Mouse (Mus musculus) frontal cortex, postnatal 14 days (tissue): ENCODE data around the gene Fasl.

Experiments used
- DNase-seq, 2 experiments: peaks; one replicate each; pipeline ENCODE4 v3.0.0; 2022; ENCODE audit warnings: low spot score in 2 of 2

Gene Fasl

GRCm38 (mm10) chr1:161788339-161788738, at the start of gene Fasl:
Gene Fasl (minus strand): TSS chr1:161788495.
- no peak for DNase-seq

DNA sequence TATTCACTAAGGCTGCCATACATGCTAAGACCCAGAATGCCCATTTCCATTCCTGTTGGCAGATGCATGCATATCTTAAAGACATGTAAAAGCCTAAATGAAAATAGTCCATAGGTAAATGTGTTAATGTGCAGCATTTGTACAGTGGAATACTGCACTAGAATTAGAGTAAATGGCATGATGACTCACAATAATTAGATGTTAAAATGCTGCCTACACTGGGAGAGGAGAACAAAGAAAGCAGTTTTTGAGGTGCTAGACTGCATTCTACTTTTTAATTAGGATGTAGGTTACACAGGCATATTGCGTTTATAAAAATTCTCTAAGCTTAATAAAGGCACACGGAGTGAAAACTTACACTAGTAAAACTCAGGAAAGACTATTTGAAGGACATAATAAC, 38.4 kb upstream of the Fasl start:
- no peak for DNase-seq

- DNase-seq = no peak
These were observed 21.1 kb upstream of the Fasl start for GRCm38 (mm10) chr1:161809428-161809827.

DNA sequence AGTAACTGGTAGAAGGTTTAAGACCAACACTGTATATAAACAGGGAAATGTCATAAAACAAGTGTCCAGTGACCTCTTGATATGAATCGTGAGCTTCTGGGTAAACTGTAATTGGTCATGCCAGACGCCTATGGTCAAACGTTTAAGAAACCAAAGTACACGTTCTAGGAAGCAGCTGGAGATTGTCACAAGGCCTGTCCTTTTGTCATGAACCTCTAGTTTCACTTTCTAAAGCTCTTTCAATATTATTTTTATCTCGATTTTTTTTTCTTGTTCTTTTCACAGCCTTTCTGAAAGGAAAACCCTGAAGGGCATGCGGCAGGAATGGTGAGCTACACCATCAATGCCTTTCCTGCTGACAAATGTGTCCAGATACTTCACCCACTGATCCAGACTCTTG, 20.7 kb upstream of the Fasl start:
- DNase-seq = no peak

DNA sequence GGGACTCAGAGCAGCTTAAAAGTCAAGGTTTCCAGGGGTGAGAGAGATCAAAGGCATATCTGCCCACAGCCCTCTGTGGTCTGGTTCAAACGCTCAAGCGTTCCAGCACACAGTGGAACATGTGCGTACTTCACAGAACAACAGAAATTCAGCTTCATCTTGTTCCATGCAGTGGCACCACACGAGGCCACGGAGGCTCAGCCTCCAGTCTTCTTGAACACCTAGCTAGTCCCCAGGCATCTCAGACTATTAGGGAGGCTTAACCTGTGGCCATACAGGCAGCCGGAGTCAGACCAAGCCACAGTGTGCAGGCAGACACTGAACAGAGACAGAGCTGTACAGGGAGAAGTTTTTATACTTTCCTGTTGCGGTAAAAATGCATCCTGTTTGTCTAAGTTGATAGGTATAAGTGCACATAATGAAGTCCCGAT, 16.3 kb upstream of the Fasl start:
- DNase-seq = no peak

DNA sequence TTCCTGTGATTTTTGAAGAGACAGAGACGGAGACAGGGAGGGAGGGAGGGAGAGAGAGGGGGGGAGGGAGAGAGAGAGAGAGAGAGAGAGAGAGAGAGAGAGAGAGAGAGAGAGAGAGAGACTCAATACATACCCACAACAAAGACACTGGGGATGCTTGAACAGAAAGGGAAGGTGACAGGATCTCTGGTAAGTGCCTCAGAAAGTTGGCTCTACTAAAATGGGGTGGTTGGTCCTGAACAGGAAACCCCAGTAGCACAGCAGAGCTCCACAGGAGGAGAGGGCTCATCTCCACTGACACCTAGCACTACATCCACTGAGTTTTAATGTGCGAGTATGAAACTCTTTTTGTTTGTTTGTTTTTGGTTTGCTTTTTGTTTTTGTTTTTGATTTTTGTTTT, 13.0 kb upstream of the Fasl start:
- DNase-seq = no peak

- no peak for DNase-seq
These were observed 12.0 kb upstream of the Fasl start for GRCm38 (mm10) chr1:161800256-161800655.

- no peak for DNase-seq
These were observed 11.5 kb upstream of the Fasl start for GRCm38 (mm10) chr1:161799791-161800190.

- no peak for DNase-seq
These were observed 10.6 kb upstream of the Fasl start for GRCm38 (mm10) chr1:161798866-161799265.

GRCm38 (mm10) chr1:161794447-161795211, 6.3 kb upstream of the Fasl start:
- no peak for DNase-seq

DNA sequence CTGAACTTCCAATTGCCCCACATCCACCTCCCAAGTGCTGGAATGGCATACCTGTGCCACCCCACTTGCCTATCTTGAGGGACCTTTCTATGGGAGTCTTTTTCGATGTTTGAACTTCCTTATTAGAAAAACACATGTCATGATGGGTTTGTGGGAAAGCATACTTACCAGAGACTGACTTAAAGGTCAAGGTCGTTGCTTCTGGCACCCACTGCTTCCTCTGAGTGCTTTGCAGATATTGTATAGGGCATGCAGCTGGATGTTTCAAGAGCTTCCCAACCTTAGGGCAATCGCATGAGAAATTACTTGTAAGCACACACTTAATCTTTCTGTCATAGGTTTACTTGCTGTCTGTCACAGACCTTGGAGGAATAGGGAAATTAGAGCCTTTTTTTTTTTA, 5.0 kb upstream of the Fasl start:
- no peak for DNase-seq

GRCm38 (mm10) chr1:161792687-161792969, 4.3 kb upstream of the Fasl start:
- DNase-seq = no peak

GRCm38 (mm10) chr1:161791854-161792686, 3.8 kb upstream of the Fasl start:
- no peak for DNase-seq

DNA sequence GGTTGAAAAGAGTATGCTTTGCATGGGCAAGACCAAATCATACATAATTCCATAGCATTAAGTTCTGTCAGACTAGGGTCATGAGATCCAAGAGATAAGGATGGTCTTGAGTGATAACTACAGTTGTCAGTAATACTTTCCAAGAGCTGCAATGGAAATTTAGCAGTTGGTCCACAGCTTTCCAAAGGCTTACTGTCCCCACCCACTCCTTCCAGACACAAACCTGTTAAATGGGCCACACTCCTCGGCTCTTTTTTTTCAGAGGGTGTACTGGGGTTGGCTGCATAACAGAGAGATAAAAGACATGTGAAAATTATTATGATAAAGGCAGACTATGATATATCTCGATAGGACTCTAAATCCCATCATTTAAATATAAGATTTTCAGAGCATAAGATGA, 5.6 kb downstream of the Fasl start:
- no peak for DNase-seq

GRCm38 (mm10) chr1:161781594-161781993, 6.7 kb downstream of the Fasl start:
- DNase-seq = no peak

DNA sequence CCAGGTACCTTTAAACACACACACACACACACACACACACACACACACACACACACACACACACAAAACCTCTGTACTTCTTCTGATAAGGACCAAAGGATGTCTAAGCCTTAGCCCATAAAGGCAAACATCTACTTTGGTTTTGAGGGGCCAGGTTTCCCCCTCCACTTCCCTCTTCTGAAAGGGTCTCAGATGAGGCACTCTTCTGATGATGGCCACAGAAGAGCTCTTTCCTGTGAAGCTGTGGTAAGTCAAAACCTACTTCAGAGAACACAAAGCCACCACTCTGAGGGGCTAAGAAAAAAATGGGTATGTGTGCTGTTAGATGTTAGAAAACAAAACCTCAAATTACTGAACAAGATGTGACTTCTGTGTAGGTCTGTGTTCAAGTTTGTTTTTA, 9.2 kb downstream of the Fasl start:
- DNase-seq = no peak

- no peak for DNase-seq
These were observed 13.1 kb downstream of the Fasl start for GRCm38 (mm10) chr1:161775151-161775550.

DNA sequence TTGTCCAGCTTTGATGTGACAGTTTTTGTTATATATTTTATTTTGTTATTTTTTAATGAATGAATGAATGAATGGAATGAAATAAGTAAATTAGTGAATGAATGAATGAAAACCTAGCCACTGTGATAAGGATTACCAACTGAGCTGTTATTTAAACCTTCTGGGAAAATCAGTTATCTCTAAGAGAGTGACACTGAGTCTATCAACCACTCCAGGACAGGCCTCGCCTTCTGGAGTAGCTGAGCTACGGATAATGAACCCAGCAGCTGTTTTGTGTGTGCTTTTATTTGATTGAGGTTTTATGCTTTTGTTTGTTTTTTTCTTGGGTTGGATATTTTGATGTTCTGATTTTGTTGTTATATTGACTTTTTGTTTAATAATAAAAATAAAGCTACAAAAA, 17.0 kb downstream of the Fasl start:
- DNase-seq = no peak

GRCm38 (mm10) chr1:161769329-161769728, 19.0 kb downstream of the Fasl start:
- DNase-seq = no peak

DNA sequence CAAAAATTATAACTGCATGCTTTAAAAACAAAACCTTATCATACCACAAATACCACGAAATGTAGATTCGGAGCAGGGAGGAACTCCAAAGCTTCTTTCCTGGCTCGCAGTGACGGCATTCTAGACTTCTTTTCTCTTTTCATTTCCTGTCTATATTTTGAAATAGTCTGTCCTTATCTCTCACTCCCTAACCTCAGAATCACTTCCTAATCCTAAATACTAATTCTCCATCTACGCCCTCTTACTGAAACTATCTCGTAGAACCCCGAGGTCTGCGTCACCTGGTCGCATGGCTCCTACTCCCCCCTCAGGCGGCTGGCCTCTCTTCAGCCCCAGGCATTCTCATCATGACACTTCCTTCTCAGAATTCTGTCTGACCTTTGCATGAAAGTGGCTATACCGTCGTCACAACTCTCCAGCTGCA, 21.2 kb downstream of the Fasl start:
- DNase-seq = no peak

DNA sequence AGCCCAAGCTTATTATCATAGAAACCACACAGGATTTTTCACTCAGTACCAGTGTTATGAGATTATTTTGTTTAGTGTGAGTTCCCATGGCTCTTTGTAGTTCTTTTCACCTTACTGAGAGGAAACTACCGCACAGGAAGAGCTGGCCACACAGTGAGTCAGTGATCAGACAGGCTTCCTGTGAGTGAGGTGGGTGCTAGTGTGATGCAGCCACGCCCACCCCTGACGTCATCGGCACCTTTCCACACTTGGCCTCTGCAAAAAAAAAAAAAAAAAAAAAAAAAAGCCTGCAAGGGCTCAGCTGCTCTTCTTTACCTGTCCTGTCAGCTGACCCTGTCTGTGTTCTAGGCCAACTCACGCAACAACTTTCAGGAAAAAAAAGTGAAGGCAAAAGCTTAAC, 21.6 kb downstream of the Fasl start:
- no peak for DNase-seq

DNA sequence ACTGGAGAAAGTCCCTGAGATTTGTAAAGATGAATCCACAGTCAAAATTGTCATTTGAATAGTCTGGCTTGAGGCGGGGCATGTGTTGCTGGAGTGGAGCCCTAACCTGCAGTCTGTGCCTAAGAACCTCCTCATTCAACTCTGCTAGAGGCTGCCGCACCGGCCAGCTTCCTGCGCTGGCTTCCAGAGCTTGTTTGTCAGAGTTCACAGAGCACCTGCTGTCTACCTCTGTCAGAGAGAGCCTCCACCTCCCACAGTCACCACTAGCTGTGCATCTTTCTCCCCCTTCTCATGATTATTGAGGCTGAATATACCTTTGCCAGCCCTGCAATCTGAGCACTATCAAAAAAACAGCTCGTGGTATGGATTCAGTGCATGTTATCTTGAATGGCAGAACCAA, 22.4 kb downstream of the Fasl start:
- DNase-seq = no peak

DNA sequence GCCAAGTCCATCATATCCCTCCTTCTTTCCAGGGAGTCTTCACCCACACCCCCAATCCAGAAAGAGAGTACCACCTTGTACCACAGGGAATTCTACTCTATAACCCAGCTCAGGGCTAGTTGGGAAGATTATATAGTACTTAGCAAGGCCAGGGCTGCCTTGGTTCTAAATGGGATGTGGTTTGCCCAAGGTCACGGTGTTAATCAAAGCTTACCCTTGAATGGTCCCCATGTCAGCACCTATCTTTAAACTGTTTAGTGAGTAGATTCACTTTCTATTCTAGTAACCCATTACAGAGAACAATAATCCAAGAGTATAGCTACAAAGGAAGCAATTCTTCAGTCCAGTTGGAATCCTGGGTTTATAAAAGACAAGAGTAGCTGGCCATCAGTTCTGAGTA, 23.3 kb downstream of the Fasl start:
- DNase-seq = no peak
